Mouse (Mus musculus) liver, adult 2 months (tissue): ENCODE measurements at regions not wholly inside any gene's neighbourhood (a gene's known extent, or its start where the extent isn't known, plus 50 kb on each side); places are given as distances from the start of the nearest gene placed in this dataset.

Source experiments
- CTCF ChIP-seq: fragments of 200-500 bp; IDR thresholded peaks from 2 replicates; pipeline ENCODE4 v1.5.1; 2011; ENCODE audit warnings: low read depth, low read length, control low read depth
- POLR2A ChIP-seq: fragments of 200-500 bp; IDR thresholded peaks from 2 replicates; pipeline ENCODE4 v1.6.1; 2011; ENCODE audit warnings: low read length, control low read depth; ENCODE audit not compliant: insufficient read depth; ENCODE audit errors: extremely low read depth

DNA sequence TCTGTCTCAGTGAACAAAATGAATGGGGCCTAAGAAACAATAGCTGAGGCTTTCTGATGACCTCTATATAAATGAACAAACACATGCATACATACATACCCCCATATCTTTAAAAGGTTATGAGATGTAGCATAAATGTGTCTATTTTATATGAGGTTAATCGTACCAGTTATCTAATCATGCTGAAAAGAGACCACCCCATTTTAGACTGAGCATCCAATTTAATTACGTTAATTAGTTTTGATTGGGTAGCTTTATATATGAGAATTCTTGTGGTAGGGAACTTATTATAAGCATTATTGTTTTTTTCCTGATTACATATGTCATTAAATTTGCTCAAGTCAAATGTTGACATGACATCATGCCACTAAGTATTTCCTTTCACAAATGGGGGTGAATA lies 728.0 kb downstream of the Epha4 start:
- TF ChIP-seq CTCF (no peak), POLR2A (no peak)
